Mouse (Mus musculus): ENCODE measurements around the gene Snx25. TPM values are rescaled to one million over a fixed set of nuclear protein-coding genes. Genes with fewer than 3 reads are reported as not detected.

The Snx25 gene
- polyA plus RNA-seq, 1 experiment, result 7.5 TPM

DNA sequence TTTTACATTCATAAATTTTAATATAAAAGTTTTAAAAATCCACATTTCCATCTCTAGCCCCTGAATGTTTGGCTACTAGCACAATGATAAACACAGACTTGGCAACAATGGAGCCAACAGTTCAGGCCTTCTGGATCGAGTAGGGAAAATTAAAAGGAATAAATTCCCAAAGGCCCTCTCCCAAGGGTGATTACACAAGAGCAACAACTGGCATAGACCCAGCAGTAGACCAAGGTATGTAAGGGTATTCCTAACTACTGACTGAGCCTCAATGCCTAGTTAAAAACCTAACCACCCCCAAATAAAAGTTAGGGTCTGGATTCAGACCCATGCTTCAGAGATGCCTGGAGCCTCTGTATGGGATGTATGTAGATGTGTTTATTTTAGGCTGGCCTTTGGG is 112.3 kb downstream of the Snx25 start:
- no peak for TF ChIP-seq CTCF (IDR thresholded peaks at IDR 0.05; ENCODE audit: borderline replicate concordance, control insufficient read depth, extremely low read depth, insufficient read depth, low read length, poor library complexity)
- TF ChIP-seq POLR2A (IDR thresholded peaks at IDR 0.05; ENCODE audit: control insufficient read depth, extremely low read depth, insufficient read depth, low read length, poor library complexity), result no peak
- WGBS, result 89% methylated on average over 1 of the region's 1 CpGs
- no peaks in the 10 kb centered on the region for H3K27me3 ChIP-seq (ENCODE audit: control insufficient read depth, insufficient read depth, low read length)
- no peaks in the 10 kb centered on the region for H3K4me1 ChIP-seq (replicated peaks; ENCODE audit: control insufficient read depth, insufficient read depth, low read length)
- H3K27ac ChIP-seq (ENCODE audit: control insufficient read depth, insufficient read depth, low read length), result no peak overlapping the region
- no peak for DNase-seq
- H3K36me3 ChIP-seq (ENCODE audit: control insufficient read depth, insufficient read depth, low read length), result peaks cover 23% of the 10 kb centered on the region
- H3K4me3 ChIP-seq (ENCODE audit: control insufficient read depth, insufficient read depth, low read length), result no peak overlapping the region

DNA sequence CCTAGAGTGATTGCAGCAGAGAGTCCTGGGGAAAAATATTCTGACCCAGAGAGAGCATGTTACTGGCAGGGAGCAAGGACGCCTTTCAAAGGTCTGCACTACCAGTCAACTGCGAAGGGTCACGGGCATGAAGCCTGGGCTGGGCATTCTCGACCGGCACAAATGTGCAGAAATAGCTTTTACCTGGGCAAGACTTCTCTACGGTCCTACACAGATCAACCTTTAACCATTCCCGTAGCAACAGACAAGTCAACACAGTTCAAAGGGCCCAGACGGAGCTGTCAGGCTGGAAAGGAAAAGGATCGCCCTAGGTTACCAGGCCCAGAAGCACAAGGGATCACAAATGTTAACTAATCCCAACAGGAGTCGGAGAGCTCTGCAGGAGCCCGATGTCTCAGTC is 115.7 kb downstream of the Snx25 start:
- Histone ChIP-seq H3K4me1 (replicated peaks; ENCODE audit: control insufficient read depth, insufficient read depth, low read length) (no peaks in the 10 kb centered on the region), H3K4me3 (ENCODE audit: control insufficient read depth, insufficient read depth, low read length) (no peak overlapping the region), H3K27me3 (ENCODE audit: control insufficient read depth, insufficient read depth, low read length) (no peaks in the 10 kb centered on the region), H3K27ac (ENCODE audit: control insufficient read depth, insufficient read depth, low read length) (no peak overlapping the region), H3K36me3 (ENCODE audit: control insufficient read depth, insufficient read depth, low read length) (peaks cover 30% of the 10 kb centered on the region)
- 97% methylated on average over 11 of the region's 11 CpGs for WGBS
- TF ChIP-seq CTCF (IDR thresholded peaks at IDR 0.05; ENCODE audit: borderline replicate concordance, control insufficient read depth, extremely low read depth, insufficient read depth, low read length, poor library complexity) (no peak), POLR2A (IDR thresholded peaks at IDR 0.05; ENCODE audit: control insufficient read depth, extremely low read depth, insufficient read depth, low read length, poor library complexity) (no peak)
- DNase-seq, result no peak

DNA sequence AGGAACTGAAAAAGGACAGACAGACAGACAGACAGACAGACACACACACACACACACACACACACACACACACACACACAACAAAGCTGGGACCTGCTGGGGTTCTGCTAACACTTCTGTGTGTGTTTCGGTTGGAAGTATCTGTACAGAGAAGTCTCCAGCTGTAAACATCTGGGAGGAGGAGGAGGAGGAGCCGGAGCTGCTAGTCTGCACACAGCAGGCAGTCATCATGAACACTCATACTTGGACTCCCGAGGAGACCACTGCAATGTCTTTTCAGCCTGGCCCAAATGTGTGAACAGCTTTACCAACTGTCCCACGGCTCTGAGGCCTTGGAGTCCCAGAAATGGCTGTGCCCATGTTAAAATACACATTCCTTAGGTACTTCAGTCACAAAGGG is 127.6 kb downstream of the Snx25 start:
- TF ChIP-seq POLR2A (IDR thresholded peaks at IDR 0.05; ENCODE audit: control insufficient read depth, extremely low read depth, insufficient read depth, low read length, poor library complexity) (no peak), CTCF (IDR thresholded peaks at IDR 0.05; ENCODE audit: borderline replicate concordance, control insufficient read depth, extremely low read depth, insufficient read depth, low read length, poor library complexity) (no peak)
- Histone ChIP-seq H3K4me3 (ENCODE audit: control insufficient read depth, insufficient read depth, low read length) (no peak overlapping the region), H3K4me1 (replicated peaks; ENCODE audit: control insufficient read depth, insufficient read depth, low read length) (no peaks in the 10 kb centered on the region), H3K27me3 (ENCODE audit: control insufficient read depth, insufficient read depth, low read length) (no peaks in the 10 kb centered on the region), H3K36me3 (ENCODE audit: control insufficient read depth, insufficient read depth, low read length) (no peaks in the 10 kb centered on the region), H3K27ac (ENCODE audit: control insufficient read depth, insufficient read depth, low read length) (no peak overlapping the region)
- WGBS, result 90% methylated on average over 4 of the region's 4 CpGs
- DNase-seq, result no peak

DNA sequence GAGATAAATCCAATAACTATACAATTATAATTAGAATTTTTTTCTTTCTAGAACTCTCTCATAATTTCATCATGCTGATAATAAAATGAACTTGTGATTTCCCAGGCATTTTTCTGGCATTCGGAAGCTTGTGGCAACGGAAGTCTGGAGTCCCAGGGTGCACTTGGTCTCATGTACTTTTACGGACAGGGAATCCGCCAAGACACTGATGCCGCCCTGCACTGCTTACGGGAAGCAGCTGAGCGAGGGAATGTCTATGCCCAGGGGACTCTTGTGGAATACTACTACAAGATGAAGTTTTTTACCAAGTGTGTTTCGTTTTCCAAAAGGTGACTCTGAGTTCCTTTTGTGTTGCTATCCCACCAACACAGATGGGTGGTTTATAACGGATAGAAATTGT is 129.2 kb downstream of the Snx25 start:
- Histone ChIP-seq H3K27ac (ENCODE audit: control insufficient read depth, insufficient read depth, low read length) (no peak overlapping the region), H3K4me1 (replicated peaks; ENCODE audit: control insufficient read depth, insufficient read depth, low read length) (no peaks in the 10 kb centered on the region), H3K27me3 (ENCODE audit: control insufficient read depth, insufficient read depth, low read length) (no peaks in the 10 kb centered on the region), H3K4me3 (ENCODE audit: control insufficient read depth, insufficient read depth, low read length) (no peak overlapping the region), H3K36me3 (ENCODE audit: control insufficient read depth, insufficient read depth, low read length) (no peaks in the 10 kb centered on the region)
- DNase-seq, result no peak
- 95% methylated on average over 9 of the region's 9 CpGs for WGBS
- TF ChIP-seq CTCF (IDR thresholded peaks at IDR 0.05; ENCODE audit: borderline replicate concordance, control insufficient read depth, extremely low read depth, insufficient read depth, low read length, poor library complexity), result no peak
- no peak for TF ChIP-seq POLR2A (IDR thresholded peaks at IDR 0.05; ENCODE audit: control insufficient read depth, extremely low read depth, insufficient read depth, low read length, poor library complexity)

DNA sequence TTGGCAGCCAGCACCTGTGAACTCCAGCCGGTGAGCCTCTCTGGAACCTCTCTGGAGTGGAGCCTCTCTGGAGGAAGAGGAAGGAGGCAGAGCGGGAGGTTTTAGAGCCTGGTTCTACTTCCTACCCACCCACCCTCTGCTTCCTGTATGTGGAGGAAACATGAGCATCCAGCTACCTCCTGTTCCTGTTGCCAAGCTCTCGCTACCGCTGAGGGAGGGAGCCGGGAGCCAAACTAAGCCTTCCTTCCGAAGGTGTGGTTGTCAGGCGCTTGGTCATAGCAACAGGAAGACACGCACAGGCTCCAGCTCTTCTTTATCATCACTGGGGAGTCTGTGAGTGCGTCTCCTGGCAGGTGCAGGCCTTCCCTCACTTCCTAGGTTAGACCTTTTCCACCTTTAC is 129.8 kb downstream of the Snx25 start:
- no peak for DNase-seq
- Histone ChIP-seq H3K36me3 (ENCODE audit: control insufficient read depth, insufficient read depth, low read length) (no peaks in the 10 kb centered on the region), H3K4me3 (ENCODE audit: control insufficient read depth, insufficient read depth, low read length) (no peak overlapping the region), H3K27me3 (ENCODE audit: control insufficient read depth, insufficient read depth, low read length) (no peaks in the 10 kb centered on the region), H3K27ac (ENCODE audit: control insufficient read depth, insufficient read depth, low read length) (no peak overlapping the region), H3K4me1 (replicated peaks; ENCODE audit: control insufficient read depth, insufficient read depth, low read length) (no peaks in the 10 kb centered on the region)
- no peak for TF ChIP-seq POLR2A (IDR thresholded peaks at IDR 0.05; ENCODE audit: control insufficient read depth, extremely low read depth, insufficient read depth, low read length, poor library complexity)
- no peak for TF ChIP-seq CTCF (IDR thresholded peaks at IDR 0.05; ENCODE audit: borderline replicate concordance, control insufficient read depth, extremely low read depth, insufficient read depth, low read length, poor library complexity)
- WGBS, result 85% methylated on average over 9 of the region's 9 CpGs

DNA sequence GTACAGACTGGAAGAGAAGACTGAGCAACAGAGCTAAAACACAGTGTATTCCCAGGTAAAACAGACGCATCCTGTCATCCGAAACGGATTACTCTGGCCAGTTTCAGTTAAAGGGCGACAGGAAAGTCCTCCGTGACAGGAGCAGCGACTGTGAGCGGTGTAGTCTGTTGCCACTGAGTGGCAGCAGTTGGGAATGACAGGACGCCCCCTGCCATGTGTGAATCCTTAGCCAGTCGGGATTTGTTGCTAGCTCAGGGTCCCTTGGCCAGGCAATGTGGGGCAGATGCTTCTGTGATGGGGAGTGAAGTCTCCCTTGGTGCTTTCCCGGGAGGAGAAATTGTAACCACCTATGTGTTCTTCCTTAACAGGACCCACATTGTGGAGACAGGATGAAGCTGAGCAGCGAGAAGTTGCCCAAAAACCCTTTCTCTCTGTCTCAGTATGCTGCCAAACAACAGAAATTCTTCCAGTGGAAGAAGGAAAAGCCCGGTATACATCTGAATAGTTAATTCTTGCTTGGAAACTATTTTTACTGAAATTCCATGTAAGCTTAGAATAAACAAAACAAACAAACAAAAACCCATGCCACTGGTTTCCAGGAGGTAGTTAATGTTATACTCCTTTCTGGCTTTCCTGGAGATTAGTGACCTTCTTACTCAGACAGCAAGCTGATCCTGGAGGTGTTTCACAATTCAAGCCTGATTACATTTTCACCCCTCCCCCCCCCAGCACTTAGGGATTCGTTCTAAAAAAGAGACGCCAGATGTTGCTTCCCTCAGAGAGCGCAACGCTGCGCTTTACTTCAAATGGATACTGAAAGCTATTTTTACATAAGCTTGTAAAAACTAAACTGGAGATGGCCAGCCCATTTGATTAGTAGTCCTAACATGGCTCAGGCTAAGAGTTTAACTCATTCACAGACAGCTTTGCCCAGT is 140.9 kb downstream of the Snx25 start:
- no peaks in the 10 kb centered on the region for H3K36me3 ChIP-seq (ENCODE audit: control insufficient read depth, insufficient read depth, low read length)
- TF ChIP-seq POLR2A (IDR thresholded peaks at IDR 0.05; ENCODE audit: control insufficient read depth, extremely low read depth, insufficient read depth, low read length, poor library complexity) (no peak), CTCF (IDR thresholded peaks at IDR 0.05; ENCODE audit: borderline replicate concordance, control insufficient read depth, extremely low read depth, insufficient read depth, low read length, poor library complexity) (no peak)
- 60% methylated on average over 17 of the region's 17 CpGs for WGBS
- H3K27me3 ChIP-seq (ENCODE audit: control insufficient read depth, insufficient read depth, low read length), result no peaks in the 10 kb centered on the region
- no peaks in the 10 kb centered on the region for H3K4me1 ChIP-seq (replicated peaks; ENCODE audit: control insufficient read depth, insufficient read depth, low read length)
- no peak overlapping the region for H3K27ac ChIP-seq (ENCODE audit: control insufficient read depth, insufficient read depth, low read length)
- DNase-seq, result no peak
- no peak overlapping the region for H3K4me3 ChIP-seq (ENCODE audit: control insufficient read depth, insufficient read depth, low read length)

All from thymus, adult 2 months (tissue).